Mouse (Mus musculus) spleen, postnatal 0 days (tissue): Measurements from ENCODE around the gene Pip. TPM values are rescaled to one million over a fixed set of nuclear protein-coding genes. Genes with fewer than 3 reads are reported as not detected.

Experiments
- polyA plus RNA-seq: library from polyadenylated mRNA; unstranded; fragments of >200 nt; fragmentation: Nextera tagmentation; extraction: Ambion mirVana; gene quantifications from 2 replicates; pipeline ENCODE4 v1.2.1, GENCODE M21; 2015

Gene Pip
- not detected in 2 replicates for polyA plus RNA-seq

GRCm38 (mm10) chr6:41847235-41847634, at the start of gene Pip:
TSS of gene Pip (plus strand) at chr6:41847535.

DNA sequence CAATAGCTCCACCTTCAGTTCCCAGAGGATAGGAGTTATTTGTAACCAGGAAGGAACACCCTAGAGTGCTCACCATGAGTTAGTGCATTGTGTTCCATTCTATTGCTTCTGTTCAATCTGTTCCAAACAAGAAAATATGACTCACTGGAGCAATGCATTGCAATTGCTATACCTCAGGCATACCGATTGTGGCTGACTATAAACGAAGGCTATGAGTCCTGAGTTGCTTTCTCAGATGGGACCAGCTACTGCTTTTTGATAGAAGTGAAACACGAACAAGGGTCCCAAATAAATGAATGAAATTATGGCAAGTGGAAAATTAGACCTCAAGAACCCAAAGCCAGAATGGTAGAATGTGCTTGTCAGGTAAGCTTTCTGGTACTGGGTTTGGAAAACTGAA, 5.4 kb downstream of the Pip start, which contains the start of gene Sval2:
Sval2 (plus strand) TSS at position 301 of the 400 bp plus-strand sequence.

Other genes starting within 250 kb of the Pip start
- 1.6 and 3.6 TPM in 2 replicates for gene Ephb6, start 242.1 kb upstream of the Pip start, polyA plus RNA-seq
- 0.06 TPM in 1 of 2 replicates, not detected in the other for gene Trpv6, start 211.1 kb upstream of the Pip start, polyA plus RNA-seq
- 0.05 and 0.13 TPM in 2 replicates for gene Trpv5, start 166.8 kb upstream of the Pip start, polyA plus RNA-seq
- gene Llcfc1, start 163.1 kb upstream of the Pip start, polyA plus RNA-seq, result 0.23 TPM in 1 of 2 replicates, not detected in the other
- 134 and 147 TPM in 2 replicates for gene Kel, start 143.2 kb upstream of the Pip start, polyA plus RNA-seq
- gene Olfr459, start 72.4 kb upstream of the Pip start, polyA plus RNA-seq, result not detected in 2 replicates
- not detected in 2 replicates for gene Sval2, start 5.5 kb downstream of the Pip start, polyA plus RNA-seq
- not detected in 2 replicates for gene Sval1, start 104.1 kb downstream of the Pip start, polyA plus RNA-seq
- gene Sval3, start 120.6 kb downstream of the Pip start, polyA plus RNA-seq, result not detected in 2 replicates
- gene Sva, start 190.9 kb downstream of the Pip start, polyA plus RNA-seq, result not detected in 2 replicates